Mouse (Mus musculus): ENCODE results near the gene Chst1.

GRCm38 (mm10) chr2:92602073-92602472 is 2.6 kb downstream of the Chst1 start:
- TF ChIP-seq POLR2AphosphoS2 (IDR thresholded peaks at IDR 0.05; ENCODE audit: low read depth, low read length) (no peak), RAD21 (IDR thresholded peaks at IDR 0.05; ENCODE audit: low read depth, low read length) (no peak), HCFC1 (IDR thresholded peaks at IDR 0.05; ENCODE audit: low read depth, low read length) (no peak), CTCF (conservative IDR thresholded peaks at IDR 0.05 in 1 of 2, IDR thresholded peaks at IDR 0.05 in 1 of 2; ENCODE audit: low read depth in 2 of 2, low read length in 2 of 2) (no peak), ZC3H11A (IDR thresholded peaks at IDR 0.05; ENCODE audit: low read depth, low read length) (no peak), GABPA (IDR thresholded peaks at IDR 0.05; ENCODE audit: insufficient replicate concordance, low read depth, low read length) (no peak), BHLHE40 (IDR thresholded peaks at IDR 0.05; ENCODE audit: low read depth, low read length) (no peak), USF2 (conservative IDR thresholded peaks at IDR 0.05; ENCODE audit: low read depth, low read length) (no peak), POLR2A (IDR thresholded peaks at IDR 0.05; ENCODE audit: low read depth, low read length) (no peak), MAFK (IDR thresholded peaks at IDR 0.05; ENCODE audit: insufficient replicate concordance, low read length) (no peak)
